Mouse (Mus musculus): ENCODE measurements around the gene Trpm8. TPM values are rescaled to one million over a fixed set of nuclear protein-coding genes. Genes with fewer than 3 reads are reported as not detected.

The Trpm8 gene
- polyA plus RNA-seq, 1 experiment from 2014 or later = not detected

GRCm38 (mm10) chr1:88322146-88322545 is 44.7 kb downstream of the Trpm8 start:
- Histone ChIP-seq H3K4me1 (no peaks in the 10 kb centered on the region), H3K9me3 (no peaks in the 10 kb centered on the region), H3K27ac (no peak overlapping the region), H3K27me3 (no peaks in the 10 kb centered on the region), H3K4me3 (replicated peaks) (no peak overlapping the region), H3K9ac (no peak overlapping the region), H3K4me2 (no peak overlapping the region), H3K36me3 (replicated peaks) (no peaks in the 10 kb centered on the region)
- no peak for ATAC-seq (ENCODE audit: low FRiP score)

DNA sequence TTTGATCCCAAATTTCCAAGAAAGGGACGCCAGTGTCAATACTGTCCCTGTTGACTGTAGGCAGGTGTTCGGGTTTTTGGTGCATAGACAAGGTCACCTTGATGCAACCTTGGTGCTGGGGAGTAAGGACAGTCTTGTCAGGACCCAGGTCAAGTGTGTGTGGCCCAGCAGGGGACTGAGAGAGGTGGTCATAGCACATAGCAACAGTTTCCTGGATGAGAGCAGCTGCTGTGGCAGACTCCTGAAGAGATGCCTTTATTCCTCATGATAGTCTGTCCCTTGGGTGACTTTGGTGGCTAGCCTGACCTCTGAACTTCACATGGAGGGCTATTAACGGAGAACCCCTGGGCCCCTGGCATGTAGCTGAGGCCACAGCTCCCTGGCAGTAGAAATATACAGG is 45.6 kb downstream of the Trpm8 start:
- Histone ChIP-seq H3K27ac (no peak overlapping the region), H3K4me2 (no peak overlapping the region), H3K36me3 (replicated peaks) (no peaks in the 10 kb centered on the region), H3K9ac (no peak overlapping the region), H3K4me1 (no peaks in the 10 kb centered on the region), H3K4me3 (replicated peaks) (no peak overlapping the region), H3K9me3 (no peaks in the 10 kb centered on the region), H3K27me3 (no peaks in the 10 kb centered on the region)
- ATAC-seq (ENCODE audit: low FRiP score) = no peak
- WGBS = 90% methylated on average over 3 of the region's 3 CpGs

DNA sequence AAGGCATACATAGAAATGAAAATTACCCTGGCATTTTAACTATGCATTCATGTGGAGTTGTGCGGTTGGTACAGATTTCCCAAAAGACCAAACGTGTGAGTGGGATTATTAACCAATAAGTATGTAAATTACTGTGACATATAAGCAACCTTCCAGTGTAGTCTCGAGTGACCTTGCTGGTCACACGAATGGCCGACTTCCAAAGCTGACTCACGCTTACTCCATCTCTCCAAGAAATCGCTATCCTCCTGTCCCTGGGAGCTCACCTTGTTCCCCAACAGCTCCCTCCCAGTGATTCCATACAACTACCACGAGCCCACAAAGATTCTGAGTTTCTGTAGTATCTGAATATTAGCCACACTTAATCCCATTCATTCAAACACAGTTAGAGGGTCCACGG is 62.0 kb downstream of the Trpm8 start:
- 82% methylated on average over 9 of the region's 9 CpGs for WGBS
- no peak overlapping the region for H3K4me3 ChIP-seq (replicated peaks)
- H3K9ac ChIP-seq = no peak overlapping the region
- no peaks in the 10 kb centered on the region for H3K9me3 ChIP-seq
- ATAC-seq (ENCODE audit: low FRiP score) = no peak
- H3K4me2 ChIP-seq = no peak overlapping the region
- H3K27me3 ChIP-seq = no peaks in the 10 kb centered on the region
- no peaks in the 10 kb centered on the region for H3K4me1 ChIP-seq
- no peaks in the 10 kb centered on the region for H3K36me3 ChIP-seq (replicated peaks)
- H3K27ac ChIP-seq = no peak overlapping the region

- Histone ChIP-seq H3K4me2 (no peak overlapping the region), H3K9me3 (no peaks in the 10 kb centered on the region), H3K27ac (no peak overlapping the region), H3K27me3 (no peaks in the 10 kb centered on the region), H3K4me3 (replicated peaks) (no peak overlapping the region), H3K9ac (no peak overlapping the region), H3K4me1 (peaks cover 3% of the 10 kb centered on the region; the same call in 1 of the 2 replicates), H3K36me3 (replicated peaks) (no peaks in the 10 kb centered on the region)
- no peak for ATAC-seq (ENCODE audit: low FRiP score)
- 86% methylated on average over 3 of the region's 3 CpGs for WGBS
Observed at GRCm38 (mm10) chr1:88342615-88343014, 65.2 kb downstream of the Trpm8 start.

- ATAC-seq (ENCODE audit: low FRiP score) = no peak
- 31% methylated on average over 3 of the region's 3 CpGs for WGBS
- H3K4me3 ChIP-seq (replicated peaks) = no peak overlapping the region
Observed at GRCm38 (mm10) chr1:88345580-88345979, 68.1 kb downstream of the Trpm8 start.

DNA sequence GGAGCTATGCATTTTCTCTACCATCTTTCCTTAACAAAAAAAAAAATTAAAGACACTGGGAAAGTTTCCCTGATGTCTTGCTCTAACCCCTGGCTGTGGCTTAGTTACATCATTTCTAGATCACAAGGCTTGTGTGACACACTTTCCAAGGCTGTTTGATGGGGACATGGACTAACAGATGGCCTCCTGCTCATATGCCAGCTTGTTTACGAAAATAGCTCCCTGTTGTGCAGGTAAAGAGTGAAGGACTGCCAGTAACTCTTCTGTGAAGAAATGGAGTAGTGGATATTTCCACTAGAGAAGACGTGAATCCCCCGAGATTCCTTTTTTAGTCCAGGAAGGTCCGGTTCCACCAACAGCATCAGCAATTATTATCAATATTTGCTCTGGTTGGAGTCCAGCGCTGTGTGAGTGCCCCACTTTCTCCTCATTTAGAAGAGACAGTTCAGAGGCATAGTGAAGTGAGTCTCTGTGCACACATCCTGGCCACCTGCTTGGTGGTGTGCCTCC is 71.1 kb downstream of the Trpm8 start:
- Histone ChIP-seq H3K36me3 (replicated peaks) (no peaks in the 10 kb centered on the region), H3K9me3 (no peaks in the 10 kb centered on the region), H3K4me3 (replicated peaks) (no peak overlapping the region), H3K27me3 (no peaks in the 10 kb centered on the region), H3K27ac (no peak overlapping the region), H3K9ac (no peak overlapping the region), H3K4me1 (peaks cover 8% of the 10 kb centered on the region; the same call in 1 of the 2 replicates), H3K4me2 (no peak overlapping the region)
- no peak for ATAC-seq (ENCODE audit: low FRiP score)
- WGBS = 93% methylated on average over 5 of the region's 5 CpGs

More at GRCm38 (mm10) chr1:88345580-88345979, 68.1 kb downstream of the Trpm8 start:
- Histone ChIP-seq H3K4me1 (peaks cover 3% of the 10 kb centered on the region; the same call in 1 of the 2 replicates), H3K9me3 (no peaks in the 10 kb centered on the region), H3K27me3 (no peaks in the 10 kb centered on the region), H3K4me2 (no peak overlapping the region), H3K36me3 (replicated peaks) (no peaks in the 10 kb centered on the region), H3K9ac (no peak overlapping the region), H3K27ac (no peak overlapping the region)

GRCm38 (mm10) chr1:88350761-88351160 is 73.3 kb downstream of the Trpm8 start:
- no peak overlapping the region for H3K27ac ChIP-seq
- H3K36me3 ChIP-seq (replicated peaks) = no peaks in the 10 kb centered on the region
- no peaks in the 10 kb centered on the region for H3K27me3 ChIP-seq
- no peak overlapping the region for H3K9ac ChIP-seq
- 0 out of 2 replicates have a peak, but pooled peaks cover 5% of the 10 kb centered on the region for H3K4me1 ChIP-seq
- no peak for ATAC-seq (ENCODE audit: low FRiP score)
- H3K4me2 ChIP-seq = no peak overlapping the region
- 93% methylated on average over 9 of the region's 9 CpGs for WGBS
- no peak overlapping the region for H3K4me3 ChIP-seq (replicated peaks)
- no peaks in the 10 kb centered on the region for H3K9me3 ChIP-seq

- no peak overlapping the region for H3K27ac ChIP-seq
- no peak for ATAC-seq (ENCODE audit: low FRiP score)
- H3K9ac ChIP-seq = no peak overlapping the region
- WGBS = 92% methylated on average over 12 of the region's 12 CpGs
- no peaks in the 10 kb centered on the region for H3K9me3 ChIP-seq
- no peak overlapping the region for H3K4me3 ChIP-seq (replicated peaks)
- H3K4me2 ChIP-seq = no peak overlapping the region
- no peaks in the 10 kb centered on the region for H3K27me3 ChIP-seq
- H3K4me1 ChIP-seq = 0 out of 2 replicates have a peak, but pooled peaks cover 5% of the 10 kb centered on the region
- H3K36me3 ChIP-seq (replicated peaks) = no peaks in the 10 kb centered on the region
Observed at GRCm38 (mm10) chr1:88355025-88355424, 77.6 kb downstream of the Trpm8 start.

DNA sequence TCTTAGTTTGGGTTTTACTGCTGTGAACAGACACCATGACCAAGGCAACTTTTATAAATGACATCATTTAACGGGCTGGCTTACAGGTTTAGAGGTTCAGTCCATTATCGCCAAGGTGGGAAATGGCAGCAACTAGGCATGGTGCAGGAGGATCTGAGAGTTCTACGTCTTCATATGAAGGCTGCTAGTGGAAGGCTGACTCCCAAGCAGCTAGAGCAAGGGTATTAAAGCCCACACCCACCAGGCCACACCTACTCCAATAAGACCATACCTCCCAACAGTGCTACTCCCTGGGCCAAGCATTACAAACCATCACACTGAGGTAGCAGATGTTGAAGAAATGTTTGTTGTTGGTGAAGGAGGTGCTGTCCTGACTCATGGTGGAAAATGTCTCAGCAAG is 78.2 kb downstream of the Trpm8 start:
- no peak for ATAC-seq (ENCODE audit: low FRiP score)
- Histone ChIP-seq H3K27ac (no peak overlapping the region), H3K4me3 (replicated peaks) (no peak overlapping the region), H3K9me3 (no peaks in the 10 kb centered on the region), H3K27me3 (no peaks in the 10 kb centered on the region), H3K4me1 (0 out of 2 replicates have a peak, but pooled peaks cover 5% of the 10 kb centered on the region), H3K9ac (no peak overlapping the region), H3K4me2 (no peak overlapping the region), H3K36me3 (replicated peaks) (no peaks in the 10 kb centered on the region)
- 92% methylated on average over 3 of the region's 3 CpGs for WGBS

DNA sequence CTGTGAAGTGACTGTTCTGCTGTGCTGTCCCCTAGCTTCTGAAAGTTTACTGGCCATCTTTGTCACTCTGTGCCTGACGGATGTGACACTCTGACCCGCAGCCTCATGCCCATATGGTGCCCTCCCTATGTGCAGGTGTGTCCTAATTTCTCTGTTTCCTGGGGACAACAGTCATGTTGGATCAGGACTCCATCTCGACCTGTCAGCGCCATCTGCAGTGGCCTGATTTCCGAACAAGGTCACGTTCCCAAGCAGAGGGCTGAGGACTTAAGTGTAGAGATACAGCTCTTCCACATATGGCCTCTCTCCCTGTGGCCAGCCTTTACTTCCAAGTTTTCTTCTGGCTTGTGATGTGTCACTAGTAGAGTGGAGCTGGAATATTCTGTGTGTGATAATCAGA is 79.2 kb downstream of the Trpm8 start:
- no peak overlapping the region for H3K27ac ChIP-seq
- H3K4me2 ChIP-seq = no peak overlapping the region
- WGBS = 93% methylated on average over 6 of the region's 6 CpGs
- no peak overlapping the region for H3K9ac ChIP-seq
- no peaks in the 10 kb centered on the region for H3K27me3 ChIP-seq
- H3K4me3 ChIP-seq (replicated peaks) = no peak overlapping the region
- H3K9me3 ChIP-seq = no peaks in the 10 kb centered on the region
- no peaks in the 10 kb centered on the region for H3K36me3 ChIP-seq (replicated peaks)
- ATAC-seq (ENCODE audit: low FRiP score) = no peak
- 0 out of 2 replicates have a peak, but pooled peaks cover 5% of the 10 kb centered on the region for H3K4me1 ChIP-seq

- no peaks in the 10 kb centered on the region for H3K9me3 ChIP-seq
- H3K4me3 ChIP-seq (replicated peaks) = no peak overlapping the region
- H3K4me2 ChIP-seq = no peak overlapping the region
- H3K4me1 ChIP-seq = 0 out of 2 replicates have a peak, but pooled peaks cover 5% of the 10 kb centered on the region
- no peak overlapping the region for H3K27ac ChIP-seq
- peak; percentile 63; the same call in 1 of the 2 replicates for ATAC-seq (ENCODE audit: low FRiP score)
- WGBS = 60% methylated on average over 6 of the region's 6 CpGs
- H3K36me3 ChIP-seq (replicated peaks) = no peaks in the 10 kb centered on the region
- H3K9ac ChIP-seq = no peak overlapping the region
- H3K27me3 ChIP-seq = no peaks in the 10 kb centered on the region
Observed at GRCm38 (mm10) chr1:88357458-88358090, 80.1 kb downstream of the Trpm8 start.

GRCm38 (mm10) chr1:88358102-88358654 is 80.7 kb downstream of the Trpm8 start:
- H3K4me3 ChIP-seq (replicated peaks) = no peak overlapping the region
- H3K9ac ChIP-seq = no peak overlapping the region
- WGBS = 82% methylated on average over 7 of the region's 7 CpGs
- H3K27ac ChIP-seq = no peak overlapping the region
- no peaks in the 10 kb centered on the region for H3K36me3 ChIP-seq (replicated peaks)
- H3K4me2 ChIP-seq = no peak overlapping the region
- H3K4me1 ChIP-seq = no peaks in the 10 kb centered on the region
- no peaks in the 10 kb centered on the region for H3K9me3 ChIP-seq
- ATAC-seq (ENCODE audit: low FRiP score) = no peak
- H3K27me3 ChIP-seq = no peaks in the 10 kb centered on the region

GRCm38 (mm10) chr1:88361085-88361484 is 83.6 kb downstream of the Trpm8 start:
- no peak overlapping the region for H3K27ac ChIP-seq
- H3K4me2 ChIP-seq = no peak overlapping the region
- no peak overlapping the region for H3K9ac ChIP-seq
- 62% methylated on average over 4 of the region's 4 CpGs for WGBS
- no peaks in the 10 kb centered on the region for H3K27me3 ChIP-seq
- no peak for ATAC-seq (ENCODE audit: low FRiP score)
- H3K4me3 ChIP-seq (replicated peaks) = no peak overlapping the region
- no peaks in the 10 kb centered on the region for H3K9me3 ChIP-seq
- H3K4me1 ChIP-seq = no peaks in the 10 kb centered on the region
- H3K36me3 ChIP-seq (replicated peaks) = no peaks in the 10 kb centered on the region
